Mouse (Mus musculus) kidney, postnatal 0 days (tissue): ENCODE data around the gene Fam181a. TPM values are rescaled to one million over a fixed set of nuclear protein-coding genes. Genes with fewer than 3 reads are reported as not detected.

ENCODE experiments used
- ATAC-seq: fragments of 200-750 bp; cut with Nextera tagmentation; replicated peaks from 2 replicates; pipeline ENCODE4 v1.8.0; 2017; ENCODE audit warnings: low read depth, moderate number of reproducible peaks, moderate TSS enrichment, moderate library complexity; ENCODE audit not compliant: low FRiP score
- DNase-seq: peaks from one replicate; pipeline ENCODE4 v3.0.0-alpha.2; 2016; ENCODE audit warnings: low spot score
- H3K27ac ChIP-seq: fragments of 300-500 bp; sonication (generic); 2 replicates; pipeline ENCODE4 v1.5.1; 2014; ENCODE audit warnings: mild to moderate bottlenecking
- H3K27me3 ChIP-seq: fragments of 300-500 bp; sonication (generic); 2 replicates; pipeline ENCODE4 v1.6.1; 2014; ENCODE audit warnings: low read length, mixed read lengths; ENCODE audit not compliant: insufficient read depth
- H3K36me3 ChIP-seq: fragments of 300-500 bp; sonication (generic); 2 replicates; pipeline ENCODE4 v1.6.1; 2014; ENCODE audit warnings: low read length, mixed read lengths; ENCODE audit not compliant: insufficient read depth
- H3K4me1 ChIP-seq: fragments of 300-500 bp; sonication (generic); replicated peaks from 2 replicates; pipeline ENCODE4 v1.6.1; 2014; ENCODE audit warnings: antibody characterized with exemption, low read length, mixed read lengths; ENCODE audit not compliant: insufficient read depth
- H3K4me2 ChIP-seq: fragments of 300-500 bp; sonication (generic); 2 replicates; pipeline ENCODE4 v1.6.1; 2014; ENCODE audit warnings: mild to moderate bottlenecking, low read length, moderate library complexity, mixed read lengths
- H3K4me3 ChIP-seq: fragments of 300-500 bp; sonication (generic); replicated peaks from 2 replicates; pipeline ENCODE4 v1.5.1; 2014; ENCODE audit warnings: low read depth, low read length
- H3K9ac ChIP-seq: fragments of 300-500 bp; sonication (generic); 2 replicates; pipeline ENCODE4 v1.6.1; 2014; ENCODE audit warnings: low read depth, low read length
- H3K9me3 ChIP-seq: fragments of 300-500 bp; sonication (generic); replicated peaks from 2 replicates; pipeline ENCODE4 v1.6.1; 2016; ENCODE audit warnings: low read length, inconsistent platforms, mixed read lengths
- CTCF ChIP-seq: IDR thresholded peaks from 2 replicates; pipeline ENCODE4 v1.5.1; 2016; ENCODE audit warnings: antibody characterized with exemption, low read depth, mild to moderate bottlenecking, moderate library complexity
- WGBS: fragments of 180-500 bp; shearing (Covaris S2); extraction: QIAGEN DNeasy Blood & Tissue Kit; methylation state at CpG from one replicate; pipeline ENCODE4 v1.1.7; 2014; 5-methylcytosine and 5-hydroxymethylcytosine counted together
- polyA plus RNA-seq: library from polyadenylated mRNA; unstranded; fragments of >200 nt; fragmentation: Nextera tagmentation; extraction: Ambion mirVana; gene quantifications from 2 replicates; pipeline ENCODE4 v1.2.1, GENCODE M21; 2015

Fam181a gene
- polyA plus RNA-seq, 1 experiment from 2014 or later = not detected

- H3K27ac ChIP-seq = no peak overlapping the region
- H3K4me2 ChIP-seq = peak overlapping the region; percentile 48
- H3K9me3 ChIP-seq = no peaks in the 10 kb centered on the region
- DNase-seq = peak; percentile 96
- H3K9ac ChIP-seq = no peak overlapping the region
- H3K27me3 ChIP-seq = peaks cover 12% of the 10 kb centered on the region; the same call in 1 of the 2 replicates
- peak overlapping the region; percentile 15 for H3K4me3 ChIP-seq
- no peaks in the 10 kb centered on the region for H3K36me3 ChIP-seq
- WGBS = 10% methylated on average over 60 of the region's 60 CpGs
- no peaks in the 10 kb centered on the region; the same call in 1 of the 2 replicates for H3K4me1 ChIP-seq
- peak; percentile 92 for TF ChIP-seq CTCF
- ATAC-seq = peak; percentile 96
Measured at GRCm38 (mm10) chr12:103325156-103325857, 14.5 kb downstream of the Fam181a start.

GRCm38 (mm10) chr12:103326569-103326968 lies 15.8 kb downstream of the Fam181a start:
- DNase-seq = no peak
- Histone ChIP-seq H3K4me3 (no peak overlapping the region), H3K27me3 (peaks cover 12% of the 10 kb centered on the region; the same call in 1 of the 2 replicates), H3K9me3 (no peaks in the 10 kb centered on the region), H3K27ac (no peak overlapping the region), H3K4me2 (no peak overlapping the region), H3K9ac (no peak overlapping the region), H3K4me1 (no peaks in the 10 kb centered on the region; the same call in 1 of the 2 replicates), H3K36me3 (no peaks in the 10 kb centered on the region)
- TF ChIP-seq CTCF = no peak
- 81% methylated on average over 4 of the region's 4 CpGs for WGBS
- ATAC-seq = no peak

- Histone ChIP-seq H3K4me3 (no peak overlapping the region), H3K36me3 (no peaks in the 10 kb centered on the region), H3K27ac (no peak overlapping the region), H3K9me3 (no peaks in the 10 kb centered on the region), H3K4me1 (no peaks in the 10 kb centered on the region; the same call in 1 of the 2 replicates), H3K4me2 (no peak overlapping the region), H3K9ac (no peak overlapping the region), H3K27me3 (peaks cover 12% of the 10 kb centered on the region; the same call in 1 of the 2 replicates)
- 25% methylated on average over 7 of the region's 7 CpGs for WGBS
- DNase-seq = no peak
- TF ChIP-seq CTCF = no peak
- no peak for ATAC-seq
Measured at GRCm38 (mm10) chr12:103327107-103327506, 16.3 kb downstream of the Fam181a start.

GRCm38 (mm10) chr12:103328448-103329191 lies 17.8 kb downstream of the Fam181a start:
- WGBS = 57% methylated on average over 7 of the region's 7 CpGs
- ATAC-seq (no peak), DNase-seq (no peak)
- no peak overlapping the region for H3K4me3 ChIP-seq
- TF ChIP-seq CTCF = no peak
- H3K4me1 ChIP-seq = no peaks in the 10 kb centered on the region; the same call in 1 of the 2 replicates
- no peaks in the 10 kb centered on the region for H3K9me3 ChIP-seq
- H3K36me3 ChIP-seq = no peaks in the 10 kb centered on the region
- H3K9ac ChIP-seq = no peak overlapping the region
- H3K4me2 ChIP-seq = no peak overlapping the region
- peaks cover 11% of the 10 kb centered on the region; the same call in 1 of the 2 replicates for H3K27me3 ChIP-seq
- H3K27ac ChIP-seq = no peak overlapping the region

- Histone ChIP-seq H3K9me3 (no peaks in the 10 kb centered on the region), H3K27me3 (no peaks in the 10 kb centered on the region), H3K36me3 (no peaks in the 10 kb centered on the region), H3K27ac (no peak overlapping the region), H3K4me1 (no peaks in the 10 kb centered on the region), H3K4me2 (no peak overlapping the region), H3K4me3 (no peak overlapping the region), H3K9ac (no peak overlapping the region)
- TF ChIP-seq CTCF = no peak
- WGBS = 39% methylated on average over 4 of the region's 4 CpGs
- ATAC-seq = no peak
- DNase-seq = no peak
Measured at GRCm38 (mm10) chr12:103331491-103331890, 20.7 kb downstream of the Fam181a start.

- no peak overlapping the region for H3K9ac ChIP-seq
- H3K4me3 ChIP-seq = no peak overlapping the region
- H3K27me3 ChIP-seq = no peaks in the 10 kb centered on the region
- no peak overlapping the region for H3K27ac ChIP-seq
- no peak for TF ChIP-seq CTCF
- ATAC-seq (no peak), DNase-seq (no peak)
- 84% methylated on average over 2 of the region's 2 CpGs for WGBS
- no peaks in the 10 kb centered on the region for H3K36me3 ChIP-seq
- no peak overlapping the region for H3K4me2 ChIP-seq
- H3K9me3 ChIP-seq = no peaks in the 10 kb centered on the region
- H3K4me1 ChIP-seq = no peaks in the 10 kb centered on the region
Measured at GRCm38 (mm10) chr12:103332879-103333278, 22.1 kb downstream of the Fam181a start.
